Mouse (Mus musculus): ENCODE measurements around the gene Gnptg. TPM values are rescaled to one million over a fixed set of nuclear protein-coding genes. Genes with fewer than 3 reads are reported as not detected.

Gene Gnptg
- 87.5 and 89.2 TPM in 2 replicates for total RNA-seq (2014; rRNA removed)
- polyA plus RNA-seq (2015; fragmentation: Nextera tagmentation; extraction: Ambion mirVana) = 128 and 129 TPM in 2 replicates

DNA sequence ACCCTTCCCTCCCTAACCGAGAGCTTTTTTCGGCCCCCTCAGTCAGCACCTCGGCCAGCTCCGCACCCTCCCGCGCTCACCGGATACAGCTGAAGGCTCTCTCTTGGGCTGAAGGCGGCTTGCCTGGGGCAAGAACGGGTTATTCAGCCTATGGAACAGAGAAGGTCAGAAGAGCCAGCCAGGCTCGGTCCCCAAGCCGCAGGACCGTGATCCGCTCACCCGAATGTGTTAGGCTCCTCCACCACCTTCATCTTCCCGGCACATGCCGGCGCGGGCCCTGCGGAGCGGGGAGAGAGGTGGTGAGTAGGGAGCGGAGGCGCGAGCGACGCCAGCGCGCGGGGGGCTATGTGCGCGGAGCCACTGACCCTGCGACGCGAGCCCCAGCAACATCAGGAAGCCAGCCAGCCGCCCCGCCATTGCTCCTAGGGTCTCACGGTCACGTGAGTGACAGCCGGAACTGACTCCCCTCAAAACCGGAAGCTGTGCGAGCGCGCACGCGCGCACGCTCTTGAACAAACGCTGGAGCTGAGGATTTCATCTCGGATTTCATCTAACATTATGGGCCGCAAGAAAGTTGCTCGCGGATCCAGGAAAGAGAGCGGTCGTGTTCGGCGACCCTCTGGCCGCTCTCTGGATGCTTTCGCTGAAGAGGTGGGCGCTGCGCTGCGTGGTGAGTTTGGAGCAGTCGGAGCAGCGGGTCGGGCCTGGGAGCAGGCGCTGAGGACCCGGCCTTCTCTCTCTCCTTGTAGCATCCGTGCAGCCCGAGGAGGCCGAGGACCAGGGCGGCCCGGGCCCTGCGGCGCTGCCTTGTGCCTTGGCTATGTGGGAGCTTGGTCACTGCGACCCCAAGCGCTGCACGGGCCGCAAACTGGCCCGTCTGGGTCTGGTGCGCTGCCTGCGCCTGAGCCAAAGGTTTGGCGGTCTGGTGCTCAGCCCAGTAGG lies at the start of gene Gnptg, which contains the start of gene Tsr3:
Gene Gnptg, minus strand, starts transcription at position 430 of the 942 bp plus-strand sequence.
Gene Tsr3, plus strand, starts transcription at position 476 of the 942 bp plus-strand sequence.
- no peak for TF ChIP-seq CTCF (IDR thresholded peaks at IDR 0.05; ENCODE audit: low read depth)
- DNase-seq (ENCODE audit: low spot score) (peak; percentile 95), ATAC-seq (peak; percentile 90)
- H3K4me3 ChIP-seq (ENCODE audit: low read length) = peak within 1 kb of the TSS; percentile 99
- no peaks in the 10 kb centered on the region for H3K9me3 ChIP-seq (ENCODE audit: low read length)
- peak within 1 kb of the TSS; percentile 88 for H3K27ac ChIP-seq
- H3K9ac ChIP-seq (replicated peaks; ENCODE audit: low read length) = peak within 1 kb of the TSS; percentile 92
- peaks cover 12% of the 10 kb centered on the region for H3K4me1 ChIP-seq (ENCODE audit: insufficient read depth, low read length)
- whole genome bisulfite sequencing = under 1% methylated on average over 78 of the region's 80 CpGs
- H3K36me3 ChIP-seq (ENCODE audit: insufficient read depth, low read length) = peaks cover 25% of the 10 kb centered on the region
- H3K27me3 ChIP-seq (ENCODE audit: insufficient read depth, low read length) = no peaks in the 10 kb centered on the region
- H3K4me2 ChIP-seq (ENCODE audit: low read depth, low read length) = peak within 1 kb of the TSS; percentile 89

DNA sequence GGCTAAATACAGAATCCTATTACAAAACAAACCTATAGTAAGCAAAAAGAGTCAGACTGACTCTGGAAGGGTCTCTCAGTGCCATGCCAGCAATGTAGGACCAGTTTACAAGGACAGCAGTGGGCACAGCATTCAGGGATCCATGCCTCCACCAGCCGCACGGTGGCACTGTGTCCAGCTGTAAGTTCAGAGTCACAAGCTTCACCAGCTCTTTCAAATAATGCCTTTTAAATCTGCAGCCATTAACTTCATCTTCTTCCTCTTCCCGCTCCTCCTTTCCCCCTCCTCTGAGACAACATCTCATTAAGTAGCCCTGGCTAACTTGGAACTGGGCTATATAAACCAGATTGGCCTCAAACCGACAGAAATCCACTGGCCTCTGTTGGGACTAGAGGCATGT lies 48.9 kb upstream of the Gnptg start:
- Histone ChIP-seq H3K4me1 (ENCODE audit: insufficient read depth, low read length) (no peaks in the 10 kb centered on the region), H3K9me3 (ENCODE audit: low read length) (no peaks in the 10 kb centered on the region), H3K4me2 (ENCODE audit: low read depth, low read length) (no peak overlapping the region), H3K27me3 (ENCODE audit: insufficient read depth, low read length) (no peaks in the 10 kb centered on the region), H3K36me3 (ENCODE audit: insufficient read depth, low read length) (no peaks in the 10 kb centered on the region), H3K4me3 (ENCODE audit: low read length) (no peak overlapping the region), H3K9ac (replicated peaks; ENCODE audit: low read length) (no peak overlapping the region), H3K27ac (no peak overlapping the region)
- ATAC-seq = peak; percentile 68; the same call in 1 of the 2 replicates
- peak; percentile 71 for DNase-seq (ENCODE audit: low spot score)
- WGBS = 29% methylated on average over 4 of the region's 4 CpGs
- TF ChIP-seq CTCF (IDR thresholded peaks at IDR 0.05; ENCODE audit: low read depth) = peak; percentile 79

DNA sequence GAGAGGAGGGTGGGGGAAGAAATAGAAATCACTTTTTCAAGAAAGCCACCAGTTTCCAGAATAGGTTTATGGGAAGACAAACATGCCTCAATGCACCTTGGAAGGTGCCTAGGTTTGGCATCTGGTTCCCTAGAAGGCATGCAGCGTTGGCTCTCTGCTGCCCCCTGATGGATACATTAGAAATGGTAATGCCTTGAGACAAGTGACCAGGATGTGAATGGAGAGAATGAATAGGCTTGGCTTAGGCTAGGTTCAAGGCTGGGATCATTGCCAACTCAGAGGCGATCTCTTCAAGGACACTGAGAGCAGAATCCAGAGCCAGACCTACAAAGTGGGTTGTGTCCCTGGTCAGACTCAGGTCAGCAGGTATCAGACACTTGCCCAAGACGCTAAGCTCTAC lies 45.1 kb upstream of the Gnptg start:
- ATAC-seq = peak; percentile 55
- TF ChIP-seq CTCF (IDR thresholded peaks at IDR 0.05; ENCODE audit: low read depth) = peak; percentile 92

DNA sequence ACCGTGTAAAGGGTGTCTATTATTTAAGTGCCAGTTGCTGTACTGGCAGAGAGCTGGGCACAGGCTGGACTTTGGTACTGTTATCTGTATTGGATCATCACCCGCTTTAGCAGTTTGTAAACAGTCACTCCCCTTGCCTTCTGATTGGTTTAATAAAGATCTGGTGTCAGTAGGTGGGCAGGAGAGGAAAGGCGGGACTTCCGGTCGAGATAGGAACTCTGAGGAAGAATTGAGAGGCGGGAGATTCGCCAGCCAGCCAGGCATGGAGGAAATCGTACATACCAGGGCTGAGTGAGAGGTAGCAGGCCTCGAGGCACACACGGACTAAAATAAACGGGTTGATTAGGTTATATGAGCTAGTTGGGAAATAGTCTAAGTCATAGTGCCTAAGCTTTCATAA lies 42.2 kb upstream of the Gnptg start:
- H3K9me3 ChIP-seq (ENCODE audit: low read length) = 0 out of 2 replicates have a peak, but pooled peaks cover 3% of the 10 kb centered on the region
- no peak overlapping the region for H3K4me3 ChIP-seq (ENCODE audit: low read length)
- no peaks in the 10 kb centered on the region for H3K4me1 ChIP-seq (ENCODE audit: insufficient read depth, low read length)
- H3K9ac ChIP-seq (replicated peaks; ENCODE audit: low read length) = no peak overlapping the region
- WGBS = 41% methylated on average over 11 of the region's 11 CpGs
- no peaks in the 10 kb centered on the region for H3K27me3 ChIP-seq (ENCODE audit: insufficient read depth, low read length)
- H3K4me2 ChIP-seq (ENCODE audit: low read depth, low read length) = no peak overlapping the region
- no peaks in the 10 kb centered on the region for H3K36me3 ChIP-seq (ENCODE audit: insufficient read depth, low read length)
- ATAC-seq (no peak), DNase-seq (ENCODE audit: low spot score) (peak; percentile 31)
- TF ChIP-seq CTCF (IDR thresholded peaks at IDR 0.05; ENCODE audit: low read depth) = no peak
- no peak overlapping the region for H3K27ac ChIP-seq

More for the DNA sequence above, 45.1 kb upstream of the Gnptg start:
- H3K4me3 ChIP-seq (ENCODE audit: low read length) = no peak overlapping the region
- DNase-seq (ENCODE audit: low spot score) = peak; percentile 82
- no peaks in the 10 kb centered on the region for H3K27me3 ChIP-seq (ENCODE audit: insufficient read depth, low read length)
- no peaks in the 10 kb centered on the region for H3K36me3 ChIP-seq (ENCODE audit: insufficient read depth, low read length)
- WGBS = 22% methylated on average over 3 of the region's 3 CpGs
- H3K27ac ChIP-seq = no peak overlapping the region
- H3K4me2 ChIP-seq (ENCODE audit: low read depth, low read length) = no peak overlapping the region
- H3K9ac ChIP-seq (replicated peaks; ENCODE audit: low read length) = no peak overlapping the region
- H3K4me1 ChIP-seq (ENCODE audit: insufficient read depth, low read length) = no peaks in the 10 kb centered on the region
- H3K9me3 ChIP-seq (ENCODE audit: low read length) = 0 out of 2 replicates have a peak, but pooled peaks cover 3% of the 10 kb centered on the region

DNA sequence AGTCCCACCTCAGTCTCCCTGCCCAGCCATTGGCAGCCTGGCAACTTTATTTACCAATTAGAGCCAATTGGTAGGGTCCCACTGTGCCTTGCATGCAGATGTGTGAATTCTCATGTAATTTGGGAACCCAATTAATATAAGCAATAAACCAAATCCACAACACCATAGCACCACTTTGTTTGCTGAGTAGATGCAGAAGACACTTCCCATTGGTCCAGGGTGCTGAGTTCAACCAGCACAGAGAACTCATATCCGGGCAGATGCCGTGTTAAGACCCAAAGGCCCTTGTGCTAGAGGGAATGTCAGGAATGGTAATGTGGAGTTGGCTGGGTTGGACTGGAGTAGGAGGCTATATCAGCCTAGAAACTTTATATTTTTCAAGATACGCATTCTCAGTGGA lies 35.9 kb upstream of the Gnptg start:
- H3K27ac ChIP-seq = no peak overlapping the region
- peaks cover 23% of the 10 kb centered on the region for H3K4me1 ChIP-seq (ENCODE audit: insufficient read depth, low read length)
- ATAC-seq (no peak), DNase-seq (ENCODE audit: low spot score) (no peak)
- H3K4me2 ChIP-seq (ENCODE audit: low read depth, low read length) = no peak overlapping the region
- 95% methylated on average over 3 of the region's 3 CpGs for WGBS
- TF ChIP-seq CTCF (IDR thresholded peaks at IDR 0.05; ENCODE audit: low read depth) = no peak
- no peak overlapping the region for H3K4me3 ChIP-seq (ENCODE audit: low read length)
- H3K27me3 ChIP-seq (ENCODE audit: insufficient read depth, low read length) = no peaks in the 10 kb centered on the region
- H3K9me3 ChIP-seq (ENCODE audit: low read length) = no peaks in the 10 kb centered on the region
- no peaks in the 10 kb centered on the region for H3K36me3 ChIP-seq (ENCODE audit: insufficient read depth, low read length)
- no peak overlapping the region for H3K9ac ChIP-seq (replicated peaks; ENCODE audit: low read length)

DNA sequence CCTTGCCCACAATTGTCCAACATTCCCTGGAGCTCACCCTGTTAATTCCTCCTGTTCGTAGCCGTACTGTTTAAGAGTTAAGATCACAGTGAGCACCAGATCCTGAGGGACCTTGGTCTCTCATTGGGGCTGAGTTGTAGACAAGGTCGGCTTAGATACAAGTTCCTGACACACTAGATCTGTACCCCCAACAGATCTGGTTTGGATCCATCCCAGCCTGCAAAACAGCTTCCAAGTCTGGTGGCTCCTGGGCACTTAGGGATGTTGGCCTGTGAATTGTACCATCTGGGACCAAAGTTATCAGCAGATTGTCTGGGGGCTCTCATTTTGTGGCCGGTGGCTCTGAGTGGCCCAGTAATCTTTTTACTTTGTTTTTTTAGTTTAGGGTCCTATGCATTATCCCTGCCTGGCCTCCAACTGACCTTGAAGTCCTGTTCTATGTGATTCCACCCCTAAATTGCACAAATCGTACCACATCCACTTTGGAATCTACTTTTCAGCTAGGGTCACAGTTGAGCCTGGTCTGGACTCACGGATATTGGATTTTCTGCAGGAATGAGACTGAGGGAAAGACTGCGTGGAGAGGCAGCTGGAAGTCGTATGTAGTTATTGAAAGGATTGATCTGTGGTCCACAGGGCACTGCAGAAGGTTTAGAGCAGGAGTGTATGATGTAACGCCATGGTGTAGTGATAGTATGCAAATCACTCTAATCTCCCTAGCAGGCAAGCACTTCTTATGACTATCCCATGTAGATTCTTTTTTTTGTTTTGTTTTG lies 34.8 kb upstream of the Gnptg start, which contains the start of gene Ube2i:
Gene Ube2i, minus strand, starts transcription at position 52 of the 776 bp plus-strand sequence.
- peak within 1 kb of the TSS; percentile 99 for H3K4me2 ChIP-seq (ENCODE audit: low read depth, low read length)

More for the DNA sequence above, 34.8 kb upstream of the Gnptg start, which contains the start of gene Ube2i:
- H3K9ac ChIP-seq (replicated peaks; ENCODE audit: low read length) = peak within 1 kb of the TSS; percentile 96
- no peak for TF ChIP-seq CTCF (IDR thresholded peaks at IDR 0.05; ENCODE audit: low read depth)
- 75% methylated on average over 9 of the region's 9 CpGs for WGBS
- no peak for DNase-seq (ENCODE audit: low spot score)
- peaks cover 23% of the 10 kb centered on the region for H3K4me1 ChIP-seq (ENCODE audit: insufficient read depth, low read length)
- peak within 1 kb of the TSS; percentile 82 for H3K4me3 ChIP-seq (ENCODE audit: low read length)
- no peaks in the 10 kb centered on the region for H3K27me3 ChIP-seq (ENCODE audit: insufficient read depth, low read length)
- no peak for ATAC-seq
- H3K9me3 ChIP-seq (ENCODE audit: low read length) = no peaks in the 10 kb centered on the region
- H3K27ac ChIP-seq = peak within 1 kb of the TSS; percentile 98
- H3K36me3 ChIP-seq (ENCODE audit: insufficient read depth, low read length) = no peaks in the 10 kb centered on the region

Data from hindbrain, postnatal 0 days (tissue).